Mouse (Mus musculus): ENCODE measurements around the gene Adcy1. TPM values are rescaled to one million over a fixed set of nuclear protein-coding genes. Genes with fewer than 3 reads are reported as not detected.

Adcy1 gene
- polyA plus RNA-seq, 1 experiment: 3.7 TPM

DNA sequence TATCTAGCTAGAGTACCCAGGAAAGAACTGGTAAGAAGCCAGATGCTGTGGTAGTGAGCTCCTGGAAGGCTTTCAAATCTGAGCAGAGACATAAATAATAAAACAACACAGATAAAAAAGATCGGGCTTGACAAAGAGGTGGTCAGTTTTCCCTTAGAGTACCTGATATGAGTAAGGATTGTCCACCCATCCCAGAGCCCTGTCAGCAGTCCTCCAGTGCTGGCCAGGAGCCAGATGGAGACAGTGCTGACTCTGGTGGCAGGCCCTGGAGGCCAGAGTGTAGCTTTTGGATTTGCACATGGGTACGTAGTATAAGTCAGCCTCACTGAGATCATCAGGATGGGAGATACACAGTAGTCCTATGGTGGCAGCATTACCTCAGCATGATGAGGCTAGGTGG is 16.1 kb upstream of the Adcy1 start:
- H3K4me1 ChIP-seq (ENCODE audit: control insufficient read depth, insufficient read depth, low read length): no peaks in the 10 kb centered on the region
- no peak overlapping the region for H3K4me3 ChIP-seq (ENCODE audit: insufficient read depth, low read depth, low read length)
- no peaks in the 10 kb centered on the region for H3K36me3 ChIP-seq (ENCODE audit: control insufficient read depth, insufficient read depth, low read length)
- 88% methylated on average over 2 of the region's 2 CpGs for WGBS
- no peak for DNase-seq
- TF ChIP-seq CTCF (conservative IDR thresholded peaks at IDR 0.05; ENCODE audit: insufficient read depth, insufficient read length, low read depth, low read length): no peak
- no peak for TF ChIP-seq POLR2A (IDR thresholded peaks at IDR 0.05; ENCODE audit: low read depth, low read length)
- H3K27me3 ChIP-seq (replicated peaks; ENCODE audit: control insufficient read depth, insufficient read depth, low read length): no peaks in the 10 kb centered on the region
- H3K27ac ChIP-seq (ENCODE audit: insufficient read depth, low read depth, low read length): no peak overlapping the region

DNA sequence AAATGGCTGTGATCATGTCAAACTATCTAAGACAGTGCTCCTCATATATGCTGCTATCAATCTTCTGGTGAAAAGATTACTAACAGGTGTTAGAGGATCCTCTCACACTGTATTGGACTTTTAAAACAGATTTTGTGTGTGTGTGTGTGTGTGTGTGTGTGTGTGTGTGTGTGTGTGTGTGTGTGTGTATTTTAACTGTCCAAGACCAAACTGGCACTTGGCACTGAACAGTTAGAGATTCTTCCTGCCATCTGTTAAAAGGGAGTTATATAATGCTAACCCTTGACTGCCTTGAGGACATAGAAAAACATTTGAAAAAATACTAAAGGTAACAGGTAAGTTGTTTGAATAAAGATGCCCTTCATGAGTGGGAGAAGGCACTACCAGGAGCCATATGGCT is 15.7 kb upstream of the Adcy1 start:
- no peak overlapping the region for H3K4me3 ChIP-seq (ENCODE audit: insufficient read depth, low read depth, low read length)
- no peaks in the 10 kb centered on the region for H3K4me1 ChIP-seq (ENCODE audit: control insufficient read depth, insufficient read depth, low read length)
- H3K27ac ChIP-seq (ENCODE audit: insufficient read depth, low read depth, low read length): no peak overlapping the region
- no peak for DNase-seq
- no peaks in the 10 kb centered on the region for H3K27me3 ChIP-seq (replicated peaks; ENCODE audit: control insufficient read depth, insufficient read depth, low read length)
- TF ChIP-seq POLR2A (IDR thresholded peaks at IDR 0.05; ENCODE audit: low read depth, low read length): no peak
- no peak for TF ChIP-seq CTCF (conservative IDR thresholded peaks at IDR 0.05; ENCODE audit: insufficient read depth, insufficient read length, low read depth, low read length)
- no peaks in the 10 kb centered on the region for H3K36me3 ChIP-seq (ENCODE audit: control insufficient read depth, insufficient read depth, low read length)

DNA sequence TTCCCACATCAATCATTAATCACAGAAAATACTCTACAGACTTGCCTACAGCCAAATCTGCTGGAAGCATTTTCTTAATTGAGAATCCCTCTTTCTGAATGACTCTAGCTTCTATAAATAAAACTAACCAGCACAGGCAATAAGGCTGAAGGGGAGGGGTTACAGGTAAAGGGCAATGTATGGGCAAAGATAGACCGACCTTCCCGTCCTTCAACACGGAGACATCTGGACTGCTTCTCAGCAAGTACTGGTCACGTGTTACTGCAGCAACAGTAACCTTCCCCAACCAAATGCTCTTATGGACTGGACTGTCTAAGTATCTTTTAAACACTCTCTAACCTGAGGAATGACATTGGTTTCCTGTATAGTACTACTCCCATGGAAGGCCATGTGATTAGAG is 9.6 kb upstream of the Adcy1 start:
- TF ChIP-seq POLR2A (IDR thresholded peaks at IDR 0.05; ENCODE audit: low read depth, low read length) (no peak), CTCF (conservative IDR thresholded peaks at IDR 0.05; ENCODE audit: insufficient read depth, insufficient read length, low read depth, low read length) (no peak)
- Histone ChIP-seq H3K36me3 (ENCODE audit: control insufficient read depth, insufficient read depth, low read length) (no peaks in the 10 kb centered on the region), H3K4me3 (ENCODE audit: insufficient read depth, low read depth, low read length) (no peak overlapping the region), H3K27ac (ENCODE audit: insufficient read depth, low read depth, low read length) (no peak overlapping the region), H3K4me1 (ENCODE audit: control insufficient read depth, insufficient read depth, low read length) (no peaks in the 10 kb centered on the region), H3K27me3 (replicated peaks; ENCODE audit: control insufficient read depth, insufficient read depth, low read length) (no peaks in the 10 kb centered on the region)
- no peak for DNase-seq
- WGBS: 86% methylated on average over 4 of the region's 4 CpGs

DNA sequence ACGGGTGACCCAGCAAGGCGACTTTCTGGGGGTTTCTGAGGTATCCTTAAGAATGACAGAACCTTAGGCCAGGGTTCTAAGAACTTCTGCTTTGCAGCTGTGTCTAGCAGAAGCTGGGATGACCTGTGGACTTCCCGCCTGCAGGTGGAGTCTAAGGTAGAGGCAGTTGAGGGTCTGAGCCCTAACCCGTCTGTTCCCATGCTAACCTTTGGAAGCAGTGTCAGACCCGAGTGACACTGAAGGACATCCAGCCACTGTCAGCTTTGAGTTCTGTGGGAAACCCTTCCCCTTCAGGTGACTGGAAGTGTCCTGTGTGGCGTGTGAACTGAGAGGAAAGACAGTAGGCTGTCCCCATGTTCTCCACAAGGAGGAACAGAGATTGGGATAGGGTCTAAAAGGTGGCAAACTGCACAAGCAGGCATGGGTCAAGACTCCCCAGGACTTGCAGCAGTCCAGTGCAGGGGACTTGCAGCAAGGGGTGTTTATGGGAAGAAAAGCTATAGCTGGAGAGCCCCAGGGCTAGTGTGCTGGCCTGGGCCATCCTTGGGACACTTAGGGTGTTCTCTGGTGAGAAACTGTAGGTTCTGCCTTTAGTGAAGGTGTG is 8.5 kb upstream of the Adcy1 start:
- Histone ChIP-seq H3K36me3 (ENCODE audit: control insufficient read depth, insufficient read depth, low read length) (no peaks in the 10 kb centered on the region), H3K4me1 (ENCODE audit: control insufficient read depth, insufficient read depth, low read length) (no peaks in the 10 kb centered on the region), H3K4me3 (ENCODE audit: insufficient read depth, low read depth, low read length) (no peak overlapping the region), H3K27ac (ENCODE audit: insufficient read depth, low read depth, low read length) (no peak overlapping the region), H3K27me3 (replicated peaks; ENCODE audit: control insufficient read depth, insufficient read depth, low read length) (no peaks in the 10 kb centered on the region)
- DNase-seq: no peak
- WGBS: 87% methylated on average over 6 of the region's 6 CpGs
- TF ChIP-seq POLR2A (IDR thresholded peaks at IDR 0.05; ENCODE audit: low read depth, low read length) (no peak), CTCF (conservative IDR thresholded peaks at IDR 0.05; ENCODE audit: insufficient read depth, insufficient read length, low read depth, low read length) (no peak)

DNA sequence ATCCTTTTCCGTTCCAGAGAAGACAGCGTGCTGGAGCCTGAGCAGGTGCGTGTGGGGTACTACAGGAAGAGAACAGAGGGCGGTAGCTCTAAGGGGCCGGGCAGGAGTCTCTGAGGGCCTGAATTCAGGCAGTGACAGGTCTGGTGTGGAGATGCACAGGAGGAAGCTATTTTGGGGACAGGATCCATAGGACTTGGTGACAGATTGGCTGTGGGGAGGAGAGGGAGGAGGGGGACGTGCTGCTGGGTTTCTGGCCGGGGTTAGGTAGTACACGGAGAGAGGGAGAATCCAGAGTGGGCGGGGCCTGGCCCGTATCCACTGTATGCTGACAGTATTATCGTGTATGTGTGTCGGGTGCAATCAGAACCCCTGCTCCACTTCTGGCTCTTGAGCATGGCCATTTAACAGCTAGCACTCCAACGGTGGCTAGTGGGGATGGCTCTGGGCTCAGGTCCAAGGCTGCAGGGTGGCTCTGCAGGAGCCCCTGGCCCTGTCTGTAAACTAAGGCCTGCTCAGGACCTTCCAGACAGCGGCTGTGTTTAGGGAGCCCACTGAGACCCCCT is 7.8 kb upstream of the Adcy1 start:
- no peaks in the 10 kb centered on the region for H3K27me3 ChIP-seq (replicated peaks; ENCODE audit: control insufficient read depth, insufficient read depth, low read length)
- no peak overlapping the region for H3K27ac ChIP-seq (ENCODE audit: insufficient read depth, low read depth, low read length)
- WGBS: 34% methylated on average over 14 of the region's 14 CpGs

DNA sequence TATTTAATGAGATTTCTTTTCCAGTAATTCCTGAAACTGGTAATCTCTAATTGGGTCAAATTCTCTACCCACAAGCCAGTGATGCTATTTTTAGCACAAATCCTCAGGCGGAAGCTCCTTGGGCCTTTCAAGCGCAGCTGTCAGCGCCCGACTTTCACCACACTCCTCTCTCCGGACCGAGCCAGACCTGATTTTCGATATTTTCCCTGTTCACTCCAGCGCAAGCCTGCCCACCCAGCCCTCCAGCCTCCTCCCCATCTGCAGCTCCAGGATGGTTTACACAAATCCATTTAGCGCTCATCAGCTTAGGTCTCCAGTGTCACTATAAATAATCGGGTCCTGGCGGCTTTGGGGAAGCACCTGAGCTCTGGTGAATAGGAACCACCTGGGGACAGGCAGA is 7.2 kb upstream of the Adcy1 start:
- no peaks in the 10 kb centered on the region for H3K36me3 ChIP-seq (ENCODE audit: control insufficient read depth, insufficient read depth, low read length)
- no peaks in the 10 kb centered on the region for H3K27me3 ChIP-seq (replicated peaks; ENCODE audit: control insufficient read depth, insufficient read depth, low read length)
- no peak overlapping the region for H3K4me3 ChIP-seq (ENCODE audit: insufficient read depth, low read depth, low read length)
- H3K27ac ChIP-seq (ENCODE audit: insufficient read depth, low read depth, low read length): no peak overlapping the region
- H3K4me1 ChIP-seq (ENCODE audit: control insufficient read depth, insufficient read depth, low read length): no peaks in the 10 kb centered on the region
- 17% methylated on average over 11 of the region's 11 CpGs for WGBS
- TF ChIP-seq CTCF (conservative IDR thresholded peaks at IDR 0.05; ENCODE audit: insufficient read depth, insufficient read length, low read depth, low read length): no peak
- no peak for TF ChIP-seq POLR2A (IDR thresholded peaks at IDR 0.05; ENCODE audit: low read depth, low read length)
- DNase-seq: no peak

More for the DNA sequence above, 7.8 kb upstream of the Adcy1 start:
- Histone ChIP-seq H3K36me3 (ENCODE audit: control insufficient read depth, insufficient read depth, low read length) (no peaks in the 10 kb centered on the region), H3K4me3 (ENCODE audit: insufficient read depth, low read depth, low read length) (no peak overlapping the region), H3K4me1 (ENCODE audit: control insufficient read depth, insufficient read depth, low read length) (no peaks in the 10 kb centered on the region)
- no peak for DNase-seq
- no peak for TF ChIP-seq CTCF (conservative IDR thresholded peaks at IDR 0.05; ENCODE audit: insufficient read depth, insufficient read length, low read depth, low read length)
- TF ChIP-seq POLR2A (IDR thresholded peaks at IDR 0.05; ENCODE audit: low read depth, low read length): no peak

DNA sequence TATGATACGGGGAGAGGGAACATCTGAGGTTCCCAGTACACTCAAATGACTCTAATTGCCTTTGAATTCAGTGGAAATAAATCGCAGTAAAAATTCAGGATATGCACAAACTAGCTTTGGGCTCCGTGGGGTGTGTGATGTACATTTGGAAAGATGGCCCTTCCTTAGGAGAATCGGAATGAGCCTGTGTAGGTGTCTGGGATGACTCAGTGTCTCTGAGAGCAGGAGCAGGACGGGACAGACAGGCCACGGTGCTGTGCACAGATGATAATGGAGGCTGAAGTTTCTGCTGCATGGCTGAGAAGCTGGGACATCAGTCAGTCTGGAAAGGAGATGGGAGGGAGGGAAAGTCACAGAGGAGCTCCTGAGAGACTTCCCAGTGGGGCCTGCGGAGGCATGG is 5.5 kb upstream of the Adcy1 start:
- Histone ChIP-seq H3K27me3 (replicated peaks; ENCODE audit: control insufficient read depth, insufficient read depth, low read length) (no peaks in the 10 kb centered on the region), H3K27ac (ENCODE audit: insufficient read depth, low read depth, low read length) (no peak overlapping the region), H3K4me1 (ENCODE audit: control insufficient read depth, insufficient read depth, low read length) (no peaks in the 10 kb centered on the region), H3K36me3 (ENCODE audit: control insufficient read depth, insufficient read depth, low read length) (no peaks in the 10 kb centered on the region), H3K4me3 (ENCODE audit: insufficient read depth, low read depth, low read length) (no peak overlapping the region)
- no peak for TF ChIP-seq POLR2A (IDR thresholded peaks at IDR 0.05; ENCODE audit: low read depth, low read length)
- TF ChIP-seq CTCF (conservative IDR thresholded peaks at IDR 0.05; ENCODE audit: insufficient read depth, insufficient read length, low read depth, low read length): no peak
- 86% methylated on average over 7 of the region's 7 CpGs for WGBS
- DNase-seq: no peak
